Mouse (Mus musculus): ENCODE data around the gene Tpst2. TPM values are rescaled to one million over a fixed set of nuclear protein-coding genes. Genes with fewer than 3 reads are reported as not detected.

Gene Tpst2
- polyA plus RNA-seq, 1 experiment from 2014 or later = 52.0 TPM

DNA sequence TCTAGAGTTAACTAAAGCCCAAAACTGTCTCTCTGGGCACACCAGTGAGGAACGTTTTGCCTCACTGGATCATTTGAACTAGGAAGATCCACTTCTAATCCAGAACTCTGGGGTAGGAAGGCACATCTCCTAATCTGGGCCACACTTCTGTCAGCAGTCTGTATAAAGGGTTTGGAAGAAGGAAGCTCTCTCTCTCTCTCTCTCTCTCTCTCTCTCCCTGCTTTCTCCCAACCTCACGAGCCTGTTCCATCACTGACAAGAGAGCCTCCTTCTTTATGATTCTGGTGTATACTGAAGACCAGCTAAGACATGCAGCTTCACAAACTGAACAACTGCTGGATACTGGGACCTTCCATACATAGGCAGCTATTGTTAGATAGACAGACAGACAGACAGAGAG, 34.6 kb upstream of the Tpst2 start:
- Histone ChIP-seq H3K9ac (no peak overlapping the region), H3K9me3 (replicated peaks) (no peaks in the 10 kb centered on the region), H3K36me3 (no peaks in the 10 kb centered on the region), H3K4me1 (peaks cover 6% of the 10 kb centered on the region; the same call in 1 of the 2 replicates), H3K4me2 (replicated peaks) (no peak overlapping the region), H3K4me3 (replicated peaks) (no peak overlapping the region), H3K27ac (replicated peaks) (no peak overlapping the region), H3K27me3 (peaks cover 26% of the 10 kb centered on the region)
- WGBS = 63% methylated on average over 2 of the region's 2 CpGs
- ATAC-seq (ENCODE audit: insufficient number of reproducible peaks, low FRiP score, low TSS enrichment, low read depth) = no peak

DNA sequence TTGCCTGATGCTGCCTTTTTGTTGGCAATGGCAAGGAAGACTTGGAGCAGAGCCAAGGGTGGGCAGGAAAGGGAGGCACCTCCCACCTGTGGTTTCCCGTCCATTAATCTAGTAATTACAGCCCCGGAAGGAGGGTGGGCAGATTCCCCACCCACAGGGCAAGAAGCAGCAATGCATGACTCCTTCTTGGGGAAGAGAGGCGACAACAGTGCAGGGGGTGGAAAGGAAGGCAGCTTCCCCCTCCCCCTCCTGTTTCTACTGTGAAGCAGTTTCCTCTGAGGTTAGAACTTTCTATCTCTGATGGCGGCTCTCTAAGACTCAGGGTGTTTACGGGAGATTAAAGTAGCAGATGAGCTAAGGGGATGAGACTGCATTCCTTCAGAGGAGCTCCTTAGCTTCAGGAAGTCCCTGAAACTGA, 34.1 kb upstream of the Tpst2 start:
- Histone ChIP-seq H3K9ac (no peak overlapping the region), H3K4me3 (replicated peaks) (no peak overlapping the region), H3K27ac (replicated peaks) (no peak overlapping the region; the same call in 1 of the 2 replicates), H3K36me3 (no peaks in the 10 kb centered on the region), H3K9me3 (replicated peaks) (no peaks in the 10 kb centered on the region), H3K4me1 (peaks cover 2% of the 10 kb centered on the region; the same call in 1 of the 2 replicates), H3K27me3 (peaks cover 24% of the 10 kb centered on the region), H3K4me2 (replicated peaks) (no peak overlapping the region)
- 37% methylated on average over 5 of the region's 5 CpGs for WGBS
- ATAC-seq (ENCODE audit: insufficient number of reproducible peaks, low FRiP score, low TSS enrichment, low read depth) = no peak

DNA sequence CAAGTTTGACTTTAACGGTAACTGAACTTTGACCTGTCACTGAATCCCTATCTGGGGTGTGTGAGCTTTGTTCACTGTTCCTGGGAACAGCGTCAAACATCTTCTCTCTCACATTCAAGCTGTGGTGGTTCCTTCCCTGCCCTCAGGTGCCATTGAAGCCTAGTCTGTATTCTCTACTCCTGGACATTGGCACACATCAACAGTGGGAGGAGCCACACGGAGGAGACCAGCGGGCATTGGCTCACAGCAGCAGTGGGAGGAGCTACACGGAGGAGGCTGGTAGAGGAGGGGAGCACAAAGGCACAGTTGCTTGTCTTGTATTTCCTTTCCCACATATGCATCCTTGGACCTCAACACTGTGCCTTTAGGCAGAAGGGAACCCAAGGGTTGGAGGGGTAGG, 33.5 kb upstream of the Tpst2 start:
- Histone ChIP-seq H3K27me3 (peaks cover 18% of the 10 kb centered on the region; the same call in 1 of the 2 replicates), H3K36me3 (no peaks in the 10 kb centered on the region), H3K4me3 (replicated peaks) (no peak overlapping the region), H3K9ac (no peak overlapping the region), H3K4me1 (no peaks in the 10 kb centered on the region), H3K4me2 (replicated peaks) (no peak overlapping the region), H3K9me3 (replicated peaks) (no peaks in the 10 kb centered on the region), H3K27ac (replicated peaks) (no peak overlapping the region)
- no peak for ATAC-seq (ENCODE audit: insufficient number of reproducible peaks, low FRiP score, low TSS enrichment, low read depth)
- 53% methylated on average over 5 of the region's 5 CpGs for WGBS

DNA sequence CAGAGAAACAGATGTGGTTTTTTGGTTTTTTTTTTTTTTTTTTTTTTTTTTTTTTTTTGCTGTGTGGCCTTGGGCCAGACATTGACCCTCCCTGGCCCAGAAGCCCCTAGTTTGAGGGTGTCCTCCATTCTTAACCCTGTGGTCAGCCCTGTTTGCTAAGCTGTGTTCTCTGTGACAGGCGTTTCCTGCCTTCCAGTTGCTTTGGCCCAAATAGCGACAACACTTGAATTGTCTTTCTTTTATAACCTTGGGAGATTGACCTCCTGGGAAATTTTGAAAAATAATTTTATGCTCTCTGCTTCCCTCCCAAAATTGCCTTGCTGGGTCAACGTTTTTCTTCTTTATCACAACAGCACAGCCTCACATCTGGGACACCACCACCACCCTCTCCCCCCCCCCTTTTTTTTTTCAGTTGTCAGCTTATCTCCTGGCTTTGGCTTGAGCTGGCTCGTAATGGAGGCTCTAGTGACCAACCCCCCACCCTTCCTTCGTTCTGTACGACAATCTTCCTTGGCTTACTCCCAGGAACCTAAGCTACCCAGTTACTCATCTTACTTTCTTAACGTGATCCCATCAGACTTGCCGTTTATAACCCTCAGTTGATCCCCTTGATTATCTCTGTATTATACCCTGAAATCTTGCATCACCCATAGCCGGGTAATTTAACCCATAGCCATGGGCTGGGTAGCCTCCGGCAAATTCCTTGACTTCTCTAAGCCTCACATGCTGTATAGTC, 32.8 kb upstream of the Tpst2 start:
- H3K36me3 ChIP-seq = no peaks in the 10 kb centered on the region
- peaks cover 12% of the 10 kb centered on the region; the same call in 1 of the 2 replicates for H3K27me3 ChIP-seq
- WGBS = 50% methylated on average over 10 of the region's 10 CpGs
- no peaks in the 10 kb centered on the region for H3K4me1 ChIP-seq
- H3K4me2 ChIP-seq (replicated peaks) = no peak overlapping the region
- H3K27ac ChIP-seq (replicated peaks) = no peak overlapping the region
- no peak overlapping the region for H3K9ac ChIP-seq
- no peak overlapping the region for H3K4me3 ChIP-seq (replicated peaks)
- H3K9me3 ChIP-seq (replicated peaks) = no peaks in the 10 kb centered on the region
- no peak for ATAC-seq (ENCODE audit: insufficient number of reproducible peaks, low FRiP score, low TSS enrichment, low read depth)

DNA sequence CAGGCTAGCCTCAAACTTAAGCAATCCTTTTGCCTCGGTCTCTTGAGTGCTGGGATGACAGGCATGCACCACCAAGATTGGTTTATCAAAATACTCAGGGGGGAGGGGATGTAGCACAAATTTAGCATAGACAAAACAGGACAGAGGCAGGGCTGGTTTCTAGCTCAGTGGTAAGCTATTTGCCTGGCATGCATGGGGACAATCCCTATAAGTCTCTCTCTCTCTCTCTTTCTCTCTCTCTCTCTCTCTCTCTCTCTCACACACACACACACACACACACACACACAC, 32.3 kb upstream of the Tpst2 start:
- no peaks in the 10 kb centered on the region for H3K4me1 ChIP-seq
- H3K36me3 ChIP-seq = no peaks in the 10 kb centered on the region
- no peak overlapping the region for H3K4me3 ChIP-seq (replicated peaks)
- WGBS = 39% methylated on average over 1 of the region's 1 CpGs
- H3K4me2 ChIP-seq (replicated peaks) = no peak overlapping the region
- no peak overlapping the region for H3K27ac ChIP-seq (replicated peaks)
- ATAC-seq (ENCODE audit: insufficient number of reproducible peaks, low FRiP score, low TSS enrichment, low read depth) = no peak
- H3K27me3 ChIP-seq = peaks cover 7% of the 10 kb centered on the region; the same call in 1 of the 2 replicates
- H3K9ac ChIP-seq = no peak overlapping the region
- no peaks in the 10 kb centered on the region for H3K9me3 ChIP-seq (replicated peaks)

DNA sequence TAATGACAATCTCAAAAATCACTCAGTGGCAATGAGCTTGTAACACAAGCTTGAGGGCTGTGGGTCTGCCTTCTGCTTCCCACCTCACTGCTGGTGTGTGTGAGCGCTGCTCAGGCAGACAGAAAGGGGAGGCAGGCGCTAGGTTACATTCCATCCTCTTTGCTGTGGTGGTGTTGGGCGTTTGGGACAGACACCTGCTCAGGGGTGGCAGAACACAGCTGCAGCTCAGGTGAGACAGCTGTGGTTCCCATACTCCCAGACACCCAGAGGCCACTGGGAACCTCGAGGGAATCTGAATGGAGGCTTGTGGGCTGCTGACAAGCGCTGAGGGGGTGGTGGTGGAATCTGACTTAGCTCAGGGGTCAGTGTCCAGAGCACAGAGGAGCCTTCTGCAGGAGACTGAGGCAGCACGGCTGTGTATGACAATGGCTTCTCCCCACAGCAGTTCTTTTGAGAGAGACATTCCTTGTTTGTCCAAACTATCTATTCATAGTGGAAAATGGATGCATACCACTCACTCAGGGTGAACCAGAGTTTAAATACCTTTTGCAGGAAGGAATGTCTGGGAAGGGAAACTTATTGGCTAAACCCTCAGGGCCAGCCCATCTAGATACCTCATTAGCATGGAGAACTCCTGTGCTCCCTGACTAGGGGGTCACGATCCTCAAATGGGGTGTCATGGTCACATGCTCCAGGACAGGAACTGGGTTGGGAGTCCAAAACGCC, 31.4 kb upstream of the Tpst2 start:
- no peak overlapping the region for H3K27ac ChIP-seq (replicated peaks)
- 40% methylated on average over 8 of the region's 8 CpGs for WGBS
- no peak overlapping the region for H3K4me2 ChIP-seq (replicated peaks)
- no peak for ATAC-seq (ENCODE audit: insufficient number of reproducible peaks, low FRiP score, low TSS enrichment, low read depth)
- no peak overlapping the region for H3K9ac ChIP-seq
- no peak overlapping the region for H3K4me3 ChIP-seq (replicated peaks)
- H3K27me3 ChIP-seq = peaks cover 7% of the 10 kb centered on the region; the same call in 1 of the 2 replicates
- H3K4me1 ChIP-seq = no peaks in the 10 kb centered on the region
- no peaks in the 10 kb centered on the region for H3K9me3 ChIP-seq (replicated peaks)
- H3K36me3 ChIP-seq = no peaks in the 10 kb centered on the region

DNA sequence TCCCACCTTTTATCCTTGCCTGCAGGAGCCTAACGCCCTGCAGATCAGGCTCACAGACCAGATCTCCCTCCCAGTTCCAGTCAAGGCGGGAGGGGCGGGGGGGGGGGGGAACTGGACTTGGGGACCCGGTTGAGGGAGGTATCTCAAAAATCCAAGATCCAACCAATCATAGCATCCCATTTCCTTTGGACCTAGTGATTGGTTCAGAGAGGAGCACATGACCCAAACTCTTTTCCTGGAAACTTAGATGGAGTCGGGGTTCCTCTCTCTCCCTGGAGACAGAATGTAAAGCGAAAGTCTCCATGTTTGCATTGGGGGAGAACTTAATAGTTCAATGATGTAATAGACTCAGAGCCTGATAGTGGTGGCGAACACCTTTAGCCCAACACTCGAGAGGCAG, 29.1 kb upstream of the Tpst2 start:
- 40% methylated on average over 8 of the region's 8 CpGs for WGBS
- Histone ChIP-seq H3K27me3 (peaks cover 7% of the 10 kb centered on the region; the same call in 1 of the 2 replicates), H3K9me3 (replicated peaks) (no peaks in the 10 kb centered on the region), H3K9ac (no peak overlapping the region), H3K4me1 (no peaks in the 10 kb centered on the region), H3K4me2 (replicated peaks) (no peak overlapping the region), H3K4me3 (replicated peaks) (no peak overlapping the region), H3K36me3 (no peaks in the 10 kb centered on the region), H3K27ac (replicated peaks) (no peak overlapping the region)
- ATAC-seq (ENCODE audit: insufficient number of reproducible peaks, low FRiP score, low TSS enrichment, low read depth) = no peak

DNA sequence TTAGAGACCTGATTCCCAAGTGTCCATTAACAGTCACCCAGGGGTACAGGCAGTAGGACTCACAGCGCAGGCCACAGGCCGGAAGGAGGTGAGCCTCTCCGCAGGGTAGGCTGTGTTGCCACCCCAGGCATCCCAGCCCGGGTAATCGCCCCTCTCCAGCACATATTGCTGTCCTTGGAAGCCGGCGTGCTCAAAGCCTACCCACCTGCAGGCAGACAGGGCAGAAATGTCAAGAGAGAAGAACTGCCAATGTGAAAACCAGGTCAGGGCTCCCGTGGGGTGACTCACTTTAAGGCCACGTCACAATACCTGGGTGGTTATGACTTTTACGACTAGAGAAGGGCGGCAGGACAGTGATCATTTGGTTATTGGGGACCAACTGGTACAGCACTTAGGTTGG, 27.4 kb upstream of the Tpst2 start:
- Histone ChIP-seq H3K27me3 (peaks cover 7% of the 10 kb centered on the region; the same call in 1 of the 2 replicates), H3K36me3 (no peaks in the 10 kb centered on the region), H3K4me2 (replicated peaks) (no peak overlapping the region), H3K9ac (no peak overlapping the region), H3K4me3 (replicated peaks) (no peak overlapping the region), H3K9me3 (replicated peaks) (no peaks in the 10 kb centered on the region), H3K4me1 (peaks cover 9% of the 10 kb centered on the region), H3K27ac (replicated peaks) (no peak overlapping the region)
- WGBS = 82% methylated on average over 11 of the region's 11 CpGs
- no peak for ATAC-seq (ENCODE audit: insufficient number of reproducible peaks, low FRiP score, low TSS enrichment, low read depth)

DNA sequence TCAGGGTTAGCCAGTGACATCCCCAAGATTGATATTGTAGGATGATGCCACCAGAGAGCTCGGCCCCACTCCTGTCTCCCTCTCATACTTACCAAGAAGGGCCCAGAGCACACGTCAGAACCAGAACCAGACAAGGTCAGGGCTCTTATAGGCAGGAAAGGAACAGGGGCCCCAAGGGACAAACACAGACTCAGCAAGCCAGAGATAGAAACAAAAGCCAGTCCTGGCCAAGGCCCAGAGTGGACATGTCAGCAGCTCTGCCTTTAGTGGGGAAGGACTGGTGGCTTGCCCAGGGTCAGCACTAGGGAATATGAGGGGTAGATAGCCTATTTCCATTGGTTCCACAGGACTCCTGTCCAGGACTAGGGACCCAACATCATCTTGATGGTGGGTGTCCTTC, 24.1 kb upstream of the Tpst2 start, which contains the start of gene Cryba4:
Gene Cryba4, minus strand, starts transcription at position 119 of the 400 bp plus-strand sequence.
- H3K27ac ChIP-seq (replicated peaks) = no peak within 1 kb of the TSS
- no peak for ATAC-seq (ENCODE audit: insufficient number of reproducible peaks, low FRiP score, low TSS enrichment, low read depth)
- H3K4me3 ChIP-seq (replicated peaks) = no peak within 1 kb of the TSS
- H3K4me2 ChIP-seq (replicated peaks) = no peak within 1 kb of the TSS
- H3K36me3 ChIP-seq = no peaks in the 10 kb centered on the region
- no peak within 1 kb of the TSS for H3K9ac ChIP-seq
- 53% methylated on average over 2 of the region's 2 CpGs for WGBS
- peaks cover 28% of the 10 kb centered on the region for H3K4me1 ChIP-seq
- H3K27me3 ChIP-seq = no peaks in the 10 kb centered on the region; the same call in 1 of the 2 replicates
- no peaks in the 10 kb centered on the region for H3K9me3 ChIP-seq (replicated peaks)

DNA sequence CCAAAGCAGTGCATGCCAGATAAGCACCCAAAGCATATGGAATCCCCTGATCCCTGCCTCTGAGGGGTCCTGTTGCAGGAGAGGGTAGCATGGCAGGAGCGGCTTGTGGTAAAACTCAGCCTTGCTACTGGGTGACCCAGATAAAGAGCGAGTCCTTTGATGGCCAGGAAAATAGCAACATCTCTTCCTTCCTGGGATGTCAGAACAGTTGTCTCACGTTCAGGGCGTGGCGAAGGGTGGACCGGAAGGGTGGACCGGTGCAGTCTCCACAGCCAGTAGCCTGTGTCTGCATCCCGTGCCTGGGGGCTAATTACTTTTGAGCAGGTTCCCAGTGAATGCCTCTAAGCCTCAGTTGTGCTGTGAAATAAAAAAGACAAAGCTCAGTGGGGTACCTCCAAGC, 23.3 kb upstream of the Tpst2 start:
- Histone ChIP-seq H3K9me3 (replicated peaks) (no peaks in the 10 kb centered on the region), H3K4me1 (peaks cover 28% of the 10 kb centered on the region), H3K27ac (replicated peaks) (no peak overlapping the region), H3K9ac (no peak overlapping the region), H3K4me3 (replicated peaks) (no peak overlapping the region), H3K4me2 (replicated peaks) (no peak overlapping the region), H3K36me3 (no peaks in the 10 kb centered on the region), H3K27me3 (no peaks in the 10 kb centered on the region; the same call in 1 of the 2 replicates)
- no peak for ATAC-seq (ENCODE audit: insufficient number of reproducible peaks, low FRiP score, low TSS enrichment, low read depth)
- WGBS = 20% methylated on average over 8 of the region's 8 CpGs

DNA sequence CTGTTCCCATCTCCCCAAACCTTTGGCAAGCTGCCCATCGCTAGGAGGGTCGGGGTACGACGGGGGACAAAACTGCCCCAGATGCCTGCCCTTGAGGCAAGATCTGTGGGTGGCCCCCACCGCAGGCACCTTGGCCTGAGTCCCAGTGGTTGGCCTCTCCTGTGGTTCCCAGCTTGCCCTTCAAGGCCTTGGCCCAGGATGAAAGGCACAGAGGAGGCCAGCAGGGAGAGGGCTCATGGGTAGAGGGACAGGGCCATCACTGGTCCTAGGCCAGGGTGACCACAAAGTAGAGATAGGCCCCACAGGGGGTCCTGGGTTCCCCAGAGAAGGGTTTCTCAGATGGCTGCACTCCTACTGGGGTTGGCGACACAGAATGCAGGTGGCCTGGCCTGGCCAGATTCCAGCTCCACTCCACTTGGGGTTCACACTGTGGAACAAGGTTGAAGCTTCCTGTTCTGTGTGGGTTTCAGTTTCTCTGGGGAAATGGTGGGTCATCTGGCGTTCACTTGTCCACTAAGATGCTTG, 22.1 kb upstream of the Tpst2 start:
- peak; percentile 39; the same call in 1 of the 2 replicates for ATAC-seq (ENCODE audit: insufficient number of reproducible peaks, low FRiP score, low TSS enrichment, low read depth)
- no peaks in the 10 kb centered on the region for H3K9me3 ChIP-seq (replicated peaks)
- H3K4me3 ChIP-seq (replicated peaks) = no peak overlapping the region
- H3K9ac ChIP-seq = no peak overlapping the region
- H3K27me3 ChIP-seq = peaks cover 4% of the 10 kb centered on the region
- H3K27ac ChIP-seq (replicated peaks) = no peak overlapping the region
- no peaks in the 10 kb centered on the region for H3K36me3 ChIP-seq
- 60% methylated on average over 7 of the region's 7 CpGs for WGBS
- H3K4me1 ChIP-seq = peaks cover 28% of the 10 kb centered on the region
- no peak overlapping the region for H3K4me2 ChIP-seq (replicated peaks)

Data from embryonic facial prominence, embryonic 15.5 days (tissue).